Mouse (Mus musculus) MEL (cell line): ENCODE data around the gene Ccsap. TPM values are rescaled to one million over a fixed set of nuclear protein-coding genes. Genes with fewer than 3 reads are reported as not detected.

ENCODE experiments used
- DNase-seq: peaks from one replicate; pipeline ENCODE4 v3.0.0; 2011; ENCODE audit warnings: low read depth, low spot score
- H3K27ac ChIP-seq: 2 replicates; pipeline ENCODE4 v1.5.1; 2012; ENCODE audit warnings: low read depth, mild to moderate bottlenecking, control low read depth, low read length, moderate library complexity; ENCODE audit not compliant: control insufficient read depth
- H3K27me3 ChIP-seq, 2 experiments: fragments of 150-350 bp in 1 of 2; sonication (generic) in 1 of 2; 2 replicates each; pipeline ENCODE4 v1.6.1; 2012; ENCODE audit warnings: low read length in 2 of 2, mild to moderate bottlenecking in 2 of 2, improper control_type of control experiment in 1 of 2, moderate library complexity in 1 of 2; ENCODE audit not compliant: insufficient read depth in 2 of 2, control insufficient read depth in 1 of 2
- H3K36me3 ChIP-seq, 2 experiments: 2 replicates each; pipeline ENCODE4 v1.6.1; 2012 to 2014; ENCODE audit warnings: low read length in 2 of 2, improper control_type of control experiment in 1 of 2, inconsistent platforms in 1 of 2, mild to moderate bottlenecking in 1 of 2; ENCODE audit not compliant: insufficient read depth in 2 of 2, control insufficient read depth in 1 of 2
- H3K4me1 ChIP-seq, 2 experiments: fragments of 150-350 bp in 1 of 2; sonication (generic) in 1 of 2; 2 replicates each; pipeline ENCODE4 v1.6.1; 2012; ENCODE audit warnings: low read length in 2 of 2, improper control_type of control experiment in 1 of 2, mild to moderate bottlenecking in 1 of 2; ENCODE audit not compliant: insufficient read depth in 2 of 2, control insufficient read depth in 1 of 2
- H3K4me3 ChIP-seq, 2 experiments: fragments of 150-350 bp in 1 of 2; sonication (generic) in 1 of 2; 2 replicates each; pipeline ENCODE4 v1.5.1; 2012; ENCODE audit warnings: low read depth in 2 of 2, low read length in 2 of 2, mild to moderate bottlenecking in 2 of 2, moderate library complexity in 2 of 2, control low read depth in 1 of 2, improper control_type of control experiment in 1 of 2; ENCODE audit not compliant: control insufficient read depth in 1 of 2, insufficient read depth in 1 of 2
- H3K79me2 ChIP-seq: 2 replicates; pipeline ENCODE4 v1.6.1; 2012; ENCODE audit warnings: mild to moderate bottlenecking, low read length, moderate library complexity; ENCODE audit not compliant: control insufficient read depth, poor library complexity, insufficient read depth
- H3K9ac ChIP-seq: 2 replicates; pipeline ENCODE4 v1.6.1; 2012; ENCODE audit warnings: low read depth, mild to moderate bottlenecking, control low read depth, low read length, moderate library complexity; ENCODE audit not compliant: control insufficient read depth, poor library complexity, severe bottlenecking
- H3K9me3 ChIP-seq: fragments of 150-350 bp; sonication (generic); replicated peaks from 2 replicates; pipeline ENCODE4 v1.6.1; 2012; ENCODE audit warnings: mild to moderate bottlenecking, low read length, improper control_type of control experiment, moderate library complexity; ENCODE audit not compliant: insufficient read depth
- BHLHE40 ChIP-seq: IDR thresholded peaks from 2 replicates; pipeline ENCODE4 v1.6.1; 2012; ENCODE audit warnings: low read depth, mild to moderate bottlenecking, inconsistent platforms, low read length, improper control_type of control experiment, borderline replicate concordance
- CHD1 ChIP-seq: IDR thresholded peaks from 2 replicates; pipeline ENCODE4 v1.6.1; 2012; ENCODE audit warnings: low read depth, mild to moderate bottlenecking, inconsistent platforms, low read length, improper control_type of control experiment
- CTCF ChIP-seq, 3 experiments: IDR thresholded peaks in 2 of 3; conservative IDR thresholded peaks in 1 of 3; 2 replicates each; pipeline ENCODE4 v1.5.1; 2011 to 2012; ENCODE audit warnings: low read length in 3 of 3, low read depth in 2 of 3, mild to moderate bottlenecking in 2 of 3, improper control_type of control experiment in 1 of 3, inconsistent platforms in 1 of 3, mixed read lengths in 1 of 3, moderate library complexity in 1 of 3; ENCODE audit not compliant: control insufficient read depth in 1 of 3, insufficient read depth in 1 of 3, poor library complexity in 1 of 3, severe bottlenecking in 1 of 3
- ELF1 ChIP-seq: IDR thresholded peaks from 2 replicates; pipeline ENCODE4 v1.6.1; 2014; ENCODE audit warnings: low read depth, mild to moderate bottlenecking, inconsistent platforms, low read length, improper control_type of control experiment, moderate library complexity
- EP300 ChIP-seq, 2 experiments: IDR thresholded peaks; 2 replicates each; pipeline ENCODE4 v1.6.1; 2011; ENCODE audit warnings: improper control_type of control experiment in 2 of 2, low read length in 2 of 2, low read depth in 1 of 2, mild to moderate bottlenecking in 1 of 2
- ETS1 ChIP-seq: IDR thresholded peaks from 2 replicates; pipeline ENCODE4 v1.6.1; 2012; ENCODE audit warnings: low read depth, mild to moderate bottlenecking, inconsistent platforms, low read length, improper control_type of control experiment, moderate library complexity
- GABPA ChIP-seq: IDR thresholded peaks from 2 replicates; pipeline ENCODE4 v1.6.1; 2012; ENCODE audit warnings: low read depth, mild to moderate bottlenecking, inconsistent platforms, low read length, improper control_type of control experiment, moderate library complexity
- GATA1 ChIP-seq: IDR thresholded peaks from 2 replicates; pipeline ENCODE4 v1.6.1; 2011; ENCODE audit warnings: low read depth, low read length, improper control_type of control experiment
- HCFC1 ChIP-seq: IDR thresholded peaks from 2 replicates; pipeline ENCODE4 v1.6.1; 2012; ENCODE audit warnings: low read depth, mild to moderate bottlenecking, inconsistent platforms, low read length, improper control_type of control experiment, moderate library complexity
- JUND ChIP-seq: IDR thresholded peaks from 2 replicates; pipeline ENCODE4 v1.6.1; 2011; ENCODE audit warnings: low read depth, mild to moderate bottlenecking, improper control_type of control experiment, low read length
- MAX ChIP-seq: IDR thresholded peaks from 2 replicates; pipeline ENCODE4 v1.6.1; 2011; ENCODE audit warnings: low read length, improper control_type of control experiment
- MAZ ChIP-seq: IDR thresholded peaks from 2 replicates; pipeline ENCODE4 v1.6.1; 2012; ENCODE audit warnings: low read depth, mild to moderate bottlenecking, inconsistent platforms, low read length, improper control_type of control experiment
- NELFE ChIP-seq: IDR thresholded peaks from 2 replicates; pipeline ENCODE4 v1.6.1; 2011; ENCODE audit warnings: low read depth, low read length, improper control_type of control experiment
- NRF1 ChIP-seq: IDR thresholded peaks from 2 replicates; pipeline ENCODE4 v1.6.1; 2014; ENCODE audit warnings: low read depth, mild to moderate bottlenecking, inconsistent platforms, low read length, improper control_type of control experiment, moderate library complexity; ENCODE audit not compliant: poor library complexity, insufficient read depth, severe bottlenecking
- POLR2A ChIP-seq, 2 experiments: IDR thresholded peaks; 2 replicates each; pipeline ENCODE4 v1.6.1; 2011 to 2012; ENCODE audit warnings: low read length in 2 of 2, mild to moderate bottlenecking in 2 of 2, control low read depth in 1 of 2, improper control_type of control experiment in 1 of 2, low read depth in 1 of 2, moderate library complexity in 1 of 2; ENCODE audit not compliant: control insufficient read depth in 1 of 2, insufficient read depth in 1 of 2, poor library complexity in 1 of 2
- POLR2AphosphoS2 ChIP-seq: IDR thresholded peaks from 2 replicates; pipeline ENCODE4 v1.6.1; 2011; ENCODE audit warnings: low read length, improper control_type of control experiment
- RAD21 ChIP-seq: IDR thresholded peaks from 2 replicates; pipeline ENCODE4 v1.6.1; 2011; ENCODE audit warnings: mild to moderate bottlenecking, low read depth, low read length, improper control_type of control experiment
- RCOR1 ChIP-seq: IDR thresholded peaks from 2 replicates; pipeline ENCODE4 v1.6.1; 2012; ENCODE audit warnings: low read depth, mild to moderate bottlenecking, inconsistent platforms, low read length, improper control_type of control experiment
- SIN3A ChIP-seq: IDR thresholded peaks from 2 replicates; pipeline ENCODE4 v1.6.1; 2012; ENCODE audit warnings: low read length, improper control_type of control experiment, inconsistent platforms
- SMC3 ChIP-seq: IDR thresholded peaks from 2 replicates; pipeline ENCODE4 v1.6.1; 2011; ENCODE audit warnings: low read depth, low read length, improper control_type of control experiment
- USF1 ChIP-seq: IDR thresholded peaks from 2 replicates; pipeline ENCODE4 v1.6.1; 2014; ENCODE audit warnings: low read depth, mild to moderate bottlenecking, inconsistent platforms, low read length, improper control_type of control experiment, moderate library complexity
- USF2 ChIP-seq, 2 experiments: IDR thresholded peaks; 2 replicates each; pipeline ENCODE4 v1.6.1; 2011 to 2012; ENCODE audit warnings: improper control_type of control experiment in 2 of 2, low read length in 2 of 2, borderline replicate concordance in 1 of 2, inconsistent platforms in 1 of 2, low read depth in 1 of 2, mild to moderate bottlenecking in 1 of 2; ENCODE audit not compliant: insufficient read depth in 1 of 2
- ZC3H11A ChIP-seq: IDR thresholded peaks from 2 replicates; pipeline ENCODE4 v1.6.1; 2012; ENCODE audit warnings: low read depth, mild to moderate bottlenecking, inconsistent platforms, low read length, improper control_type of control experiment
- ZKSCAN1 ChIP-seq: IDR thresholded peaks from 2 replicates; pipeline ENCODE4 v1.6.1; 2012; ENCODE audit warnings: low read depth, mild to moderate bottlenecking, inconsistent platforms, low read length, improper control_type of control experiment, moderate library complexity
- ZMIZ1 ChIP-seq: IDR thresholded peaks from 2 replicates; pipeline ENCODE4 v1.6.1; 2012; ENCODE audit warnings: low read depth, mild to moderate bottlenecking, inconsistent platforms, low read length, improper control_type of control experiment, moderate library complexity
- polyA plus RNA-seq, 2 experiments: library from polyadenylated mRNA; stranded (reverse) in 1 of 2; unstranded in 1 of 2; fragments of >175 nt in 1 of 2; fragments of >200 nt in 1 of 2; gene quantifications; 2 replicates each; pipeline versions ENCODE4 v1.2.1 to v1.2.4; 2012; ENCODE audit warnings: low replicate concordance in 2 of 2, low read depth in 1 of 2; ENCODE audit not compliant: insufficient read length in 2 of 2, insufficient read depth in 1 of 2, missing spikeins in 1 of 2
- total RNA-seq: library from RNA; depleted of rRNA; stranded (reverse); fragments of 300-350 nt; gene quantifications from 2 replicates; pipeline ENCODE4 v1.2.3, GENCODE M21; 2012

Ccsap gene
- total and polyA plus RNA-seq, 3 experiments, result 6.7 to 12.1 TPM; not detected in 1

DNA sequence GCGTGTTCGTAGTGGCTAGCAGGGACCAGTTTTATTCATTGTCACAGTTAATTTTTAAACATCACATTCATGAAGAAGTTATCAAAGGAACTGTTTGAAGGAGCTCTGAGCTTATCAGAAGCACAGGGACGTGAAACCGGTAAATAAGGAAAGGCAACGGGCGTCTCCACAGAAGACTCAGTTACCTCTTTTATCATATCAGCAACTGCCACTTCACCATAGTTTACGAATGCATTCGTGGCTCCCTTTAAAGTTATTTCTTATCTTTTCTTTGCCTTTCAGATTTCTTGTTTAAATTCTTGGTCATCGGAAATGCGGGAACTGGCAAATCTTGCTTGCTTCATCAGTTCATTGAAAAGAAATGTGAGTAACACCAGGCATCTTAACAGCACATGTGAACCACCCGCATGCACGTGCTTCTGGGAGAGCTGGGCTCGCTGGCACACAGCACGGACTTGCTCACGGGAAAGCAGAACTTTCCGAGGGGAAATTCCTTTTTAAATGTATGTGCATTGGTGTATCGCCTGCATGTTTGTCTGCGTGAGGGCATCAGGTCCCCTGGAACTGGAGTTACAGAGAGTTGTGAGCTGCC lies 36.4 kb downstream of the Ccsap start (continued):
- no peak for TF ChIP-seq CTCF (IDR thresholded peaks at IDR 0.05 in 2 of 3, conservative IDR thresholded peaks at IDR 0.05 in 1 of 3; ENCODE audit: control insufficient read depth in 1 of 3, insufficient read depth in 1 of 3, low read depth in 2 of 3, low read length in 3 of 3, poor library complexity in 1 of 3, severe bottlenecking in 1 of 3)
- no peak; the same call in 1 of the 2 replicates for TF ChIP-seq ELF1
- no peak; the same call in 1 of the 2 replicates for TF ChIP-seq HCFC1
- peak; percentile 99 for TF ChIP-seq BHLHE40
- TF ChIP-seq USF1, result peak; percentile 28; the same call in 1 of the 2 replicates
- peak; percentile 82 for TF ChIP-seq POLR2AphosphoS2
- TF ChIP-seq ZC3H11A, result no peak
- TF ChIP-seq ETS1, result peak; percentile 95
- peak; percentile 98 for TF ChIP-seq SIN3A
- peak; percentile 86 for TF ChIP-seq JUND
- peak; percentile 99 for TF ChIP-seq RCOR1
- no peak; a peak in 1 of 4 replicates for TF ChIP-seq POLR2A (IDR thresholded peaks at IDR 0.05; ENCODE audit: control insufficient read depth in 1 of 2, insufficient read depth in 1 of 2, low read depth in 1 of 2, low read length in 2 of 2, poor library complexity in 1 of 2)
- TF ChIP-seq CHD1, result no peak
- peak; percentile 99 for TF ChIP-seq MAX
- no peak for TF ChIP-seq MAZ
- TF ChIP-seq USF2 (IDR thresholded peaks at IDR 0.05; ENCODE audit: borderline replicate concordance in 1 of 2, insufficient read depth in 1 of 2, low read depth in 1 of 2, low read length in 2 of 2), result no peak
- no peak for TF ChIP-seq ZMIZ1
- peak; percentile 98 for TF ChIP-seq GATA1
- TF ChIP-seq NRF1, result no peak
- no peak for TF ChIP-seq GABPA
- TF ChIP-seq EP300 (IDR thresholded peaks at IDR 0.05; ENCODE audit: low read depth in 1 of 2, low read length in 2 of 2), result peak; percentile 98 to 99
- TF ChIP-seq RAD21, result no peak
- TF ChIP-seq NELFE, result peak; percentile 43

DNA sequence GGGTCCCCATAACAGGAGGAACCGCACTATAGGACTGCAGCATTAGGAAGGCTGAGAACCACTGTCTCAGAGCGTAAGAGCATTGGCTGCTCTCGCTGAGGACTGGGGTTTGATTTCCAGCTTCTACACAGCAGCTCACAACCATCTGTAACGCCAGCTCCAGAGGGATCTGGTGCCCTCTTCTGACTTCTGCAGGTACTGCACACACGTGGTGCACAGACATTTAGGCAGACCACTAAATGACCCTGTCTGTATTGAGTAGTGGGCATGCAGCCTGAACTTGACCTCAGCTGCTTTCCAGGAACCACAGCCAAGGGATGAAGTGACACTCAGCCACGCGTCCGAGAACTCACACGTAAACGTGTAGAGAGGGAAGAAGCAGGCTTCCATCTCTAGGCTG lies 36.9 kb downstream of the Ccsap start:
- H3K79me2 ChIP-seq, result peaks cover 13% of the 10 kb centered on the region; the same call in 1 of the 2 replicates
- H3K4me3 ChIP-seq, result peak overlapping the region; percentile 9 to 11; a peak in 3 of 4 replicates
- TF ChIP-seq ZKSCAN1 (no peak), SMC3 (peak; percentile 47), NRF1 (no peak), POLR2A (IDR thresholded peaks at IDR 0.05; ENCODE audit: control insufficient read depth in 1 of 2, insufficient read depth in 1 of 2, low read depth in 1 of 2, low read length in 2 of 2, poor library complexity in 1 of 2) (peak in 1 of 2 experiments; percentile 30; a peak in 1 of 4 replicates), BHLHE40 (no peak), MAZ (no peak), USF1 (peak; percentile 52; the same call in 1 of the 2 replicates), CTCF (IDR thresholded peaks at IDR 0.05 in 2 of 3, conservative IDR thresholded peaks at IDR 0.05 in 1 of 3; ENCODE audit: control insufficient read depth in 1 of 3, insufficient read depth in 1 of 3, low read depth in 2 of 3, low read length in 3 of 3, poor library complexity in 1 of 3, severe bottlenecking in 1 of 3) (peak; percentile 65 to 83 (median 68)), ZC3H11A (peak; percentile 38), RAD21 (peak; percentile 49)
- H3K36me3 ChIP-seq, result peaks cover 15 to 56% of the 10 kb centered on the region in 2 experiments
- H3K27me3 ChIP-seq, result no peaks in the 10 kb centered on the region
- DNase-seq, result peak; percentile 85
- H3K9me3 ChIP-seq, result no peaks in the 10 kb centered on the region
- peak overlapping the region; percentile 99 for H3K27ac ChIP-seq
- H3K4me1 ChIP-seq, result peaks cover 33 to 51% of the 10 kb centered on the region in 2 experiments
- H3K9ac ChIP-seq, result peak overlapping the region; percentile 37; the same call in 1 of the 2 replicates
